Mouse (Mus musculus) olfactory bulb, adult 2 months (tissue): ENCODE measurements around the gene Apbb2.

Experiments
- CTCF ChIP-seq: fragments of 200-500 bp; IDR thresholded peaks from 2 replicates; pipeline ENCODE4 v1.5.1; 2012; ENCODE audit warnings: low read depth, mild to moderate bottlenecking, low read length, moderate library complexity; ENCODE audit not compliant: insufficient read depth
- POLR2A ChIP-seq: fragments of 200-500 bp; IDR thresholded peaks from 2 replicates; pipeline ENCODE4 v1.6.1; 2012; ENCODE audit warnings: mild to moderate bottlenecking, low read depth, low read length, moderate library complexity; ENCODE audit not compliant: insufficient read depth

DNA sequence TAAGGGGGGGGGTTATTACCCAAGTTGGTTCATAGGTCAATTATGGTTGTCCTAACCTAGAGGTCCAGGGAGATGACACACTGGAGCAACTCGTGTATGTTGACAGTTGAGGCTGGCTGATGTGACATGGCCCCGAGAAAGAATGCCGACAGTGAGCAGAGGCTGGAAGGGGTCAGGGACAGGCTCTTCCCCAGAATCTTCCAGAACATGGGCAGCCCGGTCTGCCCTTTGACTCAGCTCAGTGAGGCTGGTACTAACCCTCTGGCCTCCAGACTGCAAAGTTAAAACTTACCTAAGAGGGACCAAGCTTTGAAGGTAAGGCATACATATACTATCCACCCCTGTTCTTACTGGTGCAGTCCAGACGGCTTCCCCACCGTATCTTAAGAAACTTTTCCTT, 268.0 kb downstream of the Apbb2 start:
- TF ChIP-seq CTCF, result no peak
- no peak for TF ChIP-seq POLR2A
